Mouse (Mus musculus) layer of hippocampus, adult 9-11 months (tissue): Measurements from ENCODE around the gene Zfr.

Experiments used
- DNase-seq: peaks from one replicate; pipeline ENCODE4 v3.0.0; 2022

The Zfr gene

DNA sequence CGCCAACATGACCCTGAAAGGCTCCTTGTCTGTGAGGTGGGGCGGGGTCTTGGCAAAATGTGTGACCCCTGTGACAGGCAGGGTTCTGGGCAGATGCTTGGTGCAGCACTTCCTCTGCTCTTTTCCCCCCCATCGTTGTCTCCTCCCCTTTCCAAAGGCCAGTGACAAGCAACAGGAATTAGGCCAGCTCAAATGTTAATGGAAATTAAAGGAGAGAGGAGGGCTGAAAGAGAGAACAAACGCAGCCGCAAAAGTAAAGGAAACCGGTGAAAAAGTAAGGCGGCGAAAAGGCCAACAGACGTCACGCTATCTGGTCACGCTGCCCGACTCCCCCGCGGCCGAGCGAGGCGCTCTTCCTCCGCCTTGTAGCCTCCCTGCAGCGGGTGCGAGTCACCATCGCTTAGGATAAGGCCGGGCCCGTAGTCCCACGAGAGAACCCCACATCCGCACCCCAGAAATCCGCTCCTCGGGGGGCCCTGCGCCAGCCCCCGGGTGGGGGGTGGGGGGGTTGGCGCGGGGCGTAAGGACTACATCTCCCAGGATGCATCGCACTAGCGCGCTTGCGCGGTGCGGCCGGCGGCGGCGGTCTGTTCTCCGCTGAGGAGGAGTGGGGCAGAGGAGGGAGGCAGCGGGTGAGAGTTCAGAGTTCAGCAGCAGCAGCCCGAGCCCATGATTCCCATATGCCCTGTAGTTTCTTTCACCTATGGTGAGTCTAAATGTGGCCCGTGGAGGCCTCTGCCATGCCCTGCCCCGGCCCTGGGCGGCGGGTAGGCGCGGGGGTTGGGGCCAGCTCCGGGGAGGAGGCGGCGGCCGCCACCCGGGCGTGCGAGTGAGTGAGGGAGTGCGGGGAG is at the start of gene Zfr:
TSS of gene Zfr (plus strand) at position 590 of the 851 bp plus-strand sequence.
- DNase-seq = peak; percentile 93

DNA sequence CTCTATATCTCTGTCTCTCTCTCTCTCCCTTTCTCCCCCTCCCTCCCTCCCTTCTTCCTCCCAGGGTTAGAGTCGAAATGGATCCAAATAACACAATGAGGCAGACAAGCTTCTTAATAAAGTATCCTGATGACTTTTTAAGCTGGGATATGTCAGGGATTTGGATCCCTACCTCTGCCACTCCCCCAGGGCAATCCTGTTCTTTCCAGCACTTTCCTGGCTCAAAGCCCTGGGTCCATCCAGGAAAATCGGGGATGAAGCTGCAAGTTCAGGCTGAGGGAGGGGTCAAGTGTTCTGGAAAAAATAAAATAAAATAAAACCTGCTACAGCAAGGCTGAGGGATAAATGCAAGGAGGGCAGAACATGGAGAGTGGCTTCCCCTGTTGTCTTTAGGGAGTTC is 49.7 kb upstream of the Zfr start:
- DNase-seq = no peak

DNA sequence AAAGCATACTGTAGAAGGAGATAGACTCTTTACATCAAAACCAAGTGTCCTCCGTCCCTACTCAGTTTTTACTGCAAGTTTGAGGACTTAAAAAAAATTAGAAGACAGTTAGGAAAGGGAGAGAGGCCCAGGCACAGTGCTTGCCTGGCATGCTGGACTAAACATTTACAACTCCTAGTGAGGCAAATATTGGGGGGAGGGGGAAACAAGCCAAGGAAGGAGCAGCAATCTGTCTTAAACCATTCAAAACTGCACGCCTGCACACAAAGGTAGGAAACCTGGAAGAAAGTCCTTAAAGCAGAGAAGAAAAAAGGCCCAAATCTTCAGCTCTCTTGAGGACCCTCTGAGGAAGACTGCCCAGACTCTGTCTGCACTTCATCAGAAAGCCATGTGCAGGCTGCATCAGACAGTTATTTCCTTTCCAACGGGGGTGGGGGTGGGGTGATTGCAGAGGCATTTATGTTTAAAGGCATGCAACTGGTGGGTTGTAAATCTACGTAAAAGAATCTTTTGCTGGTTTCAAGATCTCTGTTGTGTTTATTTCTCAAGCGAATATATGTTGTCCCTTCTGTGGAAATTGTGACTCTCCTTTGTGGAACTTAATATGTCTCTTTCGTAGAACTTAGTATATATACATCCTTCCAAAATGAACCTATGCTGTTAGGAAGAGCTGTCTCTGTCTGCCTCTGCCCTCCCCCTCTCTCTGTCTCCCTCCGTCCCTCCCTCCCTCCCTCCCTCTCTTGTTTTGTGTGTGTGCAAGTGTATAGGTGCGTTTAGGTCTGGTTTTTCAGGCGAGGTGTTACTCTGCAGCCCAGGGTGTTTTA is 49.0 kb upstream of the Zfr start:
- no peak for DNase-seq

DNA sequence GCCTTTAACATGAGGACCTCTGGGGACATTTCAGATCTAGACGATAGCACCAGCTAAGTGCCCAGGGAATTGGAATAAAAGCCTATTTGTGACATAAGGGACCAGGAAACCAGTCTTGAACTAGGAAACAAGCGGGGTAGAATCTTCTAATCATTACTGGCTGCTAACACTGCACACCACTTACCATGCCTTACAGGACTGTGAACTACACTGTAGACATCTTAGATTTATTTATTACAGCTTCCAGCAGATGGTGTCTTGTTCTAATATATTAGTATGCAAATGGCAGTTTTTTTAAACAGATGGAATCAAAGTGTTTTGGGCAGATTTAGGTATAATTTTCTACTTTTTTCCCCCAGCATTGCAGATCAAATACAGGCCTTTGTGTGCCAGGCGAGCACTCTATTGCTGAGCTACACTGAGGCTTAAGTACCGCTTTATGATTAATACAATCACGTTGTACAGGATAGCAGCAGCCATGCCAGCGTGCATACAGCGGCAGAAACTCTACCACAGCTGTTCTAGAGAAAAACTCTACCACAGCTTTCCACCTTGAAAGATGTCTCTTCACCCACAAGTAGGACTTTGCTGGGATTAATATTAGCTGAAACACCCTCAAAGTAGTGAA is 44.8 kb upstream of the Zfr start:
- peak; percentile 44 for DNase-seq

DNA sequence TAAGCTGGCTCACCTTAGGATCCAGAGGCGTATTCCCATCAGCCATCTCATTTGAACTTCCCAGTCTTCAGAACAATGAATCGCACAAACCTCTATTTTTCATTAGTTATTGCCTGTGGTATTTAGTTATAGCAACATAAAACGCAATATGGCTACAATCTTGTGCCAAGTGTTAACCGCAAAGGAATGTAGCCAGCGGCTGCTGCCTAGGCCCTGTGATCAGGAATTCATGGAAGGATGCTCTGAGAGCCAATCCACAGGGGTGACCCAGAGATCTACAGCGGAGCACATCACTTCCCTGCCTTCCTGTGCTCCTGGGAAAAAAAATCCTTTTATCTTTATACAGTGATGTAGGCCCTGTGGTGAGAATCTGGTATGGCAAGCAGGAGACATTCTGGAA is 43.2 kb upstream of the Zfr start:
- DNase-seq = no peak

DNA sequence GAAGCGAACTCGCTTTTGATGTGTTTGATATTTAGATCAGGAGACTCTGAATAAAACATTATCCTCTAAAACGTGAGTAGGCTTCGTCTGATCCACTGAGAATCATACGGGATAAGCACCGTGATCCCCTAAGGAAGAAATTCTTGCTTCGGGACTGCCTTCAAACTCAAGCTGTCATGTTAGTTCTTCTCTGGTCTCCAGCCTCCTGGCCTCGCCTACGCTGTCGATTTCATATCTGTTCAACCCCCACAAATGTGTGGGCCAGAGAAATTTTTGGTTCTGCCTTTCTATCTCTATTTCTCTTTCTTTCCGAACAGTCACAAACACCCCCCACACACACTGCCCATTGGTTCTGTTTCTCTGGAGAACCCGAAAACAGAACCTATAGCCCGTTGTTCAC is 35.3 kb upstream of the Zfr start:
- peak; percentile 60 for DNase-seq

DNA sequence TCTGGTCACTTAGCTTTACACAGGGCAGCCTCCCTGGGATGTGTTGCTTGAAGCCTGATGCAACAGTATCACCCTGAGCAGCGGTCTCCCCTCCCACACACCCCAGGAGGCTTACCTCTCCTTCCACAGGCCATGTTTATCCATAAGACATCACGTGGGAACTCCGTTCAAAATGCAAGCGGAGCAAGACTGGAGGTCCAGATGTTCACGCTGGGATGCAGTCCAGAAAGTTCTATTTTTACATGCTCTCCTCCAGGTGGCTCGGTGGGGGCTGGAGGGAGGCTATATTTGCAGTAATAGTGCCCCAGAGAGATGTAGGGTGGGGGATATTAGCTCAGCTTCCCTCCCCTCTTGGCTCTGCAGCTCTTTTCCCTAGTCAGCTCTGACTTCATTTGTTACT is 33.5 kb upstream of the Zfr start:
- peak; percentile 69 for DNase-seq

DNA sequence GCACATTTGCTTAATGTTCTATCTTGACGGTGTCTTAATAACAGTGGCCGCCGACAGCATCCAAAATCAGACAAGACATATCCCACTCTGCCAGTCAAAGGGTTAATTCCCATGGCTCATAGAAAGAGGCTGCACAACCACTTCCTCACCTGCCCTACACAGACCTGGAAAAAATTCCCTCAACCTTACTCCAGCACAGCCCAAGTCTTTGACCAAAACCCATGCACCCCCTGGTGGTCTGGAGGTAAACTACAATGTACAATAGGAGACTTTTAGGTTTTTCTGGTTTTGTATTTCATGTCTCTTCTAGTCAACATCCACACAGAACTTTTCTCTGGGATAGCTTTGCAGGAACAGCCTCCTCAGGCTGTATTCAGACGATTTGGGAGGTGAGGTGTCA is 32.8 kb upstream of the Zfr start:
- DNase-seq = no peak

DNA sequence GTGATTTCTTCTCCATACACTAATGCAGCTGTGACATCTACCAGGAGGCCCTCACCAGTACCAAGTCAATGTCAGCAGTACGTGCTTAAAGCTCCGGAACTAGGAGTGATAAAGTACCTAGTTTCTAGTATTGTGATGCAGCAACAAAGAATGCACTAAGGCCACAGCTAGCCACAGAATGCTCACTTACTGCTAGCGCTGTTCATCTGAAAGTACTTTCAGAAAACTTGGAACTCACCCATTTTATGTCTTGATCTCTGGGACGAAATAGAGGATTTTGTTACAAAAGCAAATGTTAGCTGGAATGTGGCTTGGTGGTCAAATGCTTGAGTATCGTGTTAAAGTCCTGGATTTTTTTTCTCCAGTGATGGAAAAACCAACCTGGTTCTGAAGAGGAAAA is 30.0 kb upstream of the Zfr start:
- DNase-seq = no peak

DNA sequence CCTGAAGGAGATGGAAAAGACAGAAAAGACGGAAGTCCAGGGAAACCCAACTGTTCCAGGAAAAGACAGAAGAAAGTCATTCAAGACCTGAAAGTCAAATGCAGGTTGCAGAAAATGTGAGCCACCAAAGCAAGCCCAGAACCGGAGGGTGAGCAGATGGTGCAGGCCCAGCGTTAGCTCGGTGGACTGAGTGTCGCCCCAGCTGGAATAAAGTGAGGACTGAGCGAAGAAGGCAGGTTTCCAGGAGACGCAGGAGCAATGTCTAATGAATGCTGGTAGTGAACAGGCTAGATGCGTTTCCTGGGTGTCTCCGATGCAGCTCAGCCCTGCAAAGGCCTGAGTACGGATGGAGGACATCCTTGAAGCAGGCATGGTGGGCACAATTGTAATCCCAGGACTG is 29.5 kb upstream of the Zfr start:
- no peak for DNase-seq

DNA sequence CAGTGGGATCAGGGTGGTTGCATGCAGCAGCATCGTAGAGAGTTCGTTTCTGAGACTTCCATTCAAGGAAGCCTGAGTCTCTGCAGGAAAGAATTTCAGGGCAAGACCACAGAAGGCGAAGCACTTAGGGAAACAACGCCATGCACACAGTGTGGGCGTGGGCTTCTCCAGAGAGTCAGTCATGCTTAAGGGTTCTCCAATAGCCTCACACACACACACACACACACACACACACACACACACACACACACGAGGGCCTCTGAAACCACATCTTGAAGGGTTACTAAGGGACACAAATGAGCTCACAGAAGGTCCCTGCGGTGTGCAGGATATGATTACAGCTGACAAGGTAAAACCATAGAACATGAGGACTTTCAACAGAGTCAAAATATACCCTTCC is 27.5 kb upstream of the Zfr start:
- no peak for DNase-seq

DNA sequence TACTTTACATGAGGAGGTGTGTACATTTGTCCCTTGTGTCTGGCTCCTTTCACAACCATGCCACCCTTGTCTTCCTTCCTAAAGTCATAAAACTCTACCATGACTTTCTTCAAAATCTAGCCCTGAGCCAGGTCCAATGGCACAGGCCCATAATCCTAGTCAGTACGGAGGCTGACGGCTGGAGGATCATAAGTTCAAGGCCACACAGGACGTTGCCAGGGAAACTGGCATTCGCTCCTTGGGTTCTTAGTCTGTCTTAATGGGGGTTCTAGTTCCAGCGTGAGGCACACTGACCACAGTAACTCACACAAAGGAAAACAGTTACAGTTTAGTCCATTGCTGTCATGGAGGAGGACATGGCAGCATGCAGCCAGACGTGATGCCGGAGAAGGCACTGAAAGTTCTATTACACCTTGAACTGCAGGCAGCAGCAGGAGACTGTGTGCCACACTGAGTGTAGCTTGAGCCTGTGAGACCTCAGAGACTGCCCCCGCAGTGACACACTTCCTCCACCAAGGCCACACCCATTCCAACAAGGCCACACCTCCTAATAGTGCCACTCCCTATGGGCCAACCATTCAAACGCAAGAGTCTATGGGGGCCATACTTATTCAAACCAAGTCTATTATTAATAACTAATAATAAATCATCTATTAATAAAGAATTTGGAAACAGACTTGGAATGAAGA is 26.5 kb upstream of the Zfr start:
- DNase-seq = no peak

DNA sequence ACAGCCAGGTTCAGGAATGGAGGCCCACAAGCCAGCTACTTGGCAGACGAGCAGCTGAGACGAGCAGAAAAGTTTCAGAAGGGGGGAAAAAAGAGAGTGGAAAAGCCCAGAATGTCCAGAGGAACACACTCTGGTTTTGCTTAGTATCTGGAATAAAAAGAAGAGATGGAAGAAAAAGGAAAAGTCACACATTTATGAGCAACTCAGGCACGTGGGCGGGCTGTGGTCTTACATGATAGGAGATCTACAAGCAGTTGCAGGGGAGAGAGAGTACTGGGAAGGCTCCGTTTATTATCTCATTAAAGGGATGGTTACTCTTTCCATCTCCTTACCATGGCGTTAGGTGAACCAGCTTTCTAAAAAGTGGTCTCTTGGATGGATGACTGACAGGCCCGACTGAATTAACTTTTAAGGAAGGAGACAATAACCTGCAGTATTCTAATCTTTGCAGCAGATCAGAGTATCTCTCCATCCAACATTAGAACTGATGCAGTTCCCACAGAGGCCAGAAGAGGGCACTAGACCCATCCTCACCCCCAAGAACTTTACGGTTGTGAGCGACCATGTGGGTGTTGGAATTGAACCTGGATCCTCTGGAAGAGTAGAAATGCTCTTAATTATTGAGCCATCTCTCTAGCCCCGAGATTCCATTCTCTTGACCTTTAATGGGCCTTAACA is 25.7 kb upstream of the Zfr start:
- DNase-seq = no peak

DNA sequence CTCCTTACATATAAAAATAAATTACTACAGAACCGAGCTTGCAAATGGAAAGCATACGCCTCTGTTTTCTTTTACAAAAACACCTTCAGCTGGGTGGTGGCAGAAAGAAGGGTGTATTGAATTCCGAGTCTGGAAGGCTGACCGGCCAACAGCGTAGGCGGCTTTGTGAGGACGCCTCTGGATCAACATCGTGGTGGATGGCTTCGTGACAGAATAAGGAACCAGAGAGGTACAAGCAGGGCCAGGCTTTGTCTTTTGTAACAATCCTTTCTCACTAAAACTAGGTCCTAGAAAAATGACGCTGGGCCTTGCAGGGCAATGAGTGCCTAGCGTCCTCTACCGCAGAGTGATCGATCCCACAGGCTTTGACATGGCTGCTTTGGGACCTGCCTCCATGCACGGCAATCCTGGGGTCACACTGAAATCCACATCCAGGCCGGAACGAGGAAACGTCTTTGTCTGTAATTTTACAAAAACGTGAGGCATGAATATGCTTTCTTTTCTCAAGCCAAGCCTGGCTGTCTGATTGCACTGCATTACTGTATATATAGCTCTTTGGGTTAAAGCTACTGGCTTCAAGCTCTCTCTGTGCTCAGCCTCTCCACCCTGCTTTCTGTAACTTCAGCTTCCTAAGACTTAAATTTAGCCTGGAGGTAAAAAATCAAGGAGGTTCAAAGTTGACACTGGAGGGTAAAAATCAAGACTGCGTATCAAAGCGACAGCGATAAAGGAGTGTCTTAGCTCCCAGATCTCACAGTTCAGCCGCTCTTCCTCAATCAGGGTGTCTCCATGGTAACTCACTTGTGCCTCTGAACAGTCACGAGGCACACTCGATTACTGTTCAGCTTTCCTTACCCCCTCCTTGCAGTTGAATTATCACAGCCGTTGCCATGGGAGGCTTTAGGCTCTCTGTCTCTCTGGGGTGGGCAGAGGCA is 24.3 kb upstream of the Zfr start:
- peak; percentile 79 for DNase-seq

DNA sequence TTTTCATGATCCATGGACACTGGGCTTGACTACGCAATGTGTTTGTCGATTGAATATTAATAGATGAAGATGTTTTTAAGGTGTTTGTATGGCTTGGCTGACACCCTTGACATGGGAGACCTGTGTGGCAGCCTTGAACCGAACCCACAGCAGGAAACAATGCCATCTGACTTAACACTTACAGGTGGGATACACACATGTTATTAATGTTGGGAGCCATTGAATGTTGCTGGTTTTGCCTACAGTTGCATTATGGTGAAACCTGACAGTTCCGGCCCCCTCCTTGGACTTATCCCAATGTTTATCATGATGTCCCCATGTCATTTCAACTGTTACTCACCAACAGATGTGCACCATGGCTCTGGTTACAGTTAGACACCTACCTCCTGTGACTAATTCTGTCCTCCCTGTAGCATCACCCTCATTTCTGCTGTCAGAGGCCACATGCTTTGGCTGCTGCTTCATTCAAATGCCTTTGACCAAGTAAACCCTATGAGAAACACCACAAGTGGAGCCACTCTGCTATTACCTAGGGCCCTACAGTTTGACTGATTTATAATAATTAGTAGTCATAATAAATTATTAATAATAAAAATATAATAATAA is 23.6 kb upstream of the Zfr start:
- DNase-seq = no peak

DNA sequence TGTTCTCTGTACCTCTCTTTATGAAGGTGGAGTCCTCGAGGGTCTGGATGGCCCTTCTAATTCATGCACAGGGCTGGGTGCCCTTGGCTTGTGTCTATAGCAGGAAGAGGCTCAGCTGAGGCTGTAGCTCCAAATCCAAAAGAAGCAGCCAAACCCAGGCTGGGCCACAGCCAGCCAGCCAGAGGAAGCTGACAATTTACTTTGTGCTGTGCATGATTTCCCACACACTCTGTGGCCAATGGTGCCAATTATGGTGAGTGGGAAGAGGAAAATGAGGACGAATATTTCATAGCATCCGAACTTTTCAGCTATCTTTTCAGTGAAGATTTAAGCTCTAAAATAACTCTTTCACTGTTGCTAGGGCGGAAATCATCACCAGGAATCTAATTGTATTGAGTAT is 21.2 kb upstream of the Zfr start:
- DNase-seq = peak; percentile 89

DNA sequence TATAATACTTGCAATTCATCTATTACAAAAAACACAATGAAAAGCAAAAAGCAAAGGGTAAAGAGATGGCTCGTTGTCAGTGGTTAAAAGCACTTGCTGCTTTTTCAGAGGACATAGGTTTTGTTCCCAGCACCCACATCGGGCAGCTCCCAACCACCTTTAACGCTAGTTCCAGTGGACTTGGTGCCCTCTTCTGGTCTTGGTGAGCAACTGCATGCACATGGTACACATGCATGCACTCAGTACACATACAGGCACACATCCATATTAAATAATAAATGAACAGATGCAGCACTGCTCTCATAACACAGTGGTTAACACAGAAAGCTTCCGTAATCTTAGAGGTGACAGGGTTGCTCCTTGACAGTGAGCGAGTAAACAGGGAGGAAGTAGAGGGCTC is 20.3 kb upstream of the Zfr start:
- DNase-seq = no peak

DNA sequence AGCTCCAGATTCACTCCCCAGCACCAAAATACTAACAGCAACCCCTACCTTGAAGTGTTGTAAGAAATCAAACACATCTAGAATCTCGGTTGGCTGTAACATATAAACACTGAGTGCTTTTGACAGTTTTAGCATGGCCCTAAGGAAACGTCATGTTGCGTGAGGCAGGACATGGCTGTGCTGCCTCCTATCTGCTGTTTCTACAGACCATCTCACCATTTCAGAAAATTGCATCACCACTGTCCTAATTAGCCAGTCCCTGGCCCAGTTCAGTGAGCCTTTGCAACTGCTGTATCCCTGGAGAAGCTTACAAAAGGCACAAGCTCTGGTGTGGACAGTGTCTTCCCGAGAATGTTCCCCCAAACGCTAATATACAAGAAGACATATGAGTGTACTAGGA is 16.7 kb upstream of the Zfr start:
- no peak for DNase-seq

DNA sequence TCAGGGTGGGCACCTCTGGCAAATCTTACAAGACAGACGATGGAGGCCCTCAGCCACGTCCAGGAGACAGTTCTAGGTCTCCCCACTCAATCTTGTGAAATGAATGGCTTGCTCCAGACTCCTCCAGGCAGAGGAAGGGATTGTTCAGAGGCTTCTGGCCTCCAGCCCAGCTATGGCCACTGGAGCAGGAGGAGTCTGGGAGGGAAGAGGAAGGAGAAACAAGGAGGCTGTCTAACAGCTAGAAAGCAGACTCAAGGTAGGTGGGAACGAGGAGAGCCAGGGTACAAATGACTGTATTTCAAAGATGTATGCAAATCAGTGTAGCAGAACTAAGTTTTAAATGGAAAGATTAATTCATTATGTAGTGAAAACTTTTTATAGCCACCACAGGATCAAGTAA is 13.9 kb upstream of the Zfr start:
- no peak for DNase-seq

DNA sequence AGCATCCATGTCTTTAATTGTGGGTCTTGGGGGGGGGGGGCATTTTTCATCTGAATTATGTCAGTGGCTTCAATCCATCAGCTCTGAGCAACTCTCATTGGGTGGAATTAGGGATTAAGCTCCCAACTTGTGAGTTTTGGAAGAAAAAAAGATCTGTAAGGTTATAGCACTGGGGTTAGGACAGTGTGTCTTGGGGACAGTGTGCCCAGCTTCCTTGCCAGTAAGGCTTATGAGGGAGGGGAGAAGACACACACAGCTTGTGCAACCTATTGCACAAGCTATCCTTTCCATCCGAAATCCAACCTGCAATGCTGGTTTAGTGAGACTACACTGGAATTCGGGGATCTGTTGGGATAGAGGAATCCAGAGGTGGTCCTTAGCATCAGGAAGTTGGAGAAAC is 12.8 kb upstream of the Zfr start:
- no peak for DNase-seq

DNA sequence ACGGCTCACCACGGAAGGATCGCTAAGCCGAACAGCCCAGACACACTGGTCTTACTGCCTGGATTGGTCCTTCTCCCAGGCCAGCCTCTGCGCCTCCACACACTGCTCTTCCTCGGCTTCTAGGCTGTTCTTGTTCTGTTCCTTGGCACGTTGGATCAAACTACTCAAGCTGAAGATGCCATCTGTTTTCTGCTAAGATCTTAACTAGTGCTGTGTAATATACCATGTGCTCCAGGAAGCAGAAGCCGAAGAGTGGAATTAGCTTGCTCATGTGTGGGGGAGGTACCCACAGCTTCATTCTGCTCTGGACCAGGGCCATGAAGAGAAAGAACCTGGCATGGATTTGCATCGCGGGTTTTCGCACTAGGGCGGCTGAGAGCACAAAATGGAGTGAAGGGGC is 11.2 kb upstream of the Zfr start:
- DNase-seq = peak; percentile 84
